Mouse (Mus musculus) ovary, postnatal 14 days (tissue): ENCODE measurements around the gene Mtmr14.

Source experiments
- DNase-seq: peaks from one replicate; pipeline ENCODE4 v3.0.0; 2022; ENCODE audit warnings: low spot score

Mtmr14 gene

DNA sequence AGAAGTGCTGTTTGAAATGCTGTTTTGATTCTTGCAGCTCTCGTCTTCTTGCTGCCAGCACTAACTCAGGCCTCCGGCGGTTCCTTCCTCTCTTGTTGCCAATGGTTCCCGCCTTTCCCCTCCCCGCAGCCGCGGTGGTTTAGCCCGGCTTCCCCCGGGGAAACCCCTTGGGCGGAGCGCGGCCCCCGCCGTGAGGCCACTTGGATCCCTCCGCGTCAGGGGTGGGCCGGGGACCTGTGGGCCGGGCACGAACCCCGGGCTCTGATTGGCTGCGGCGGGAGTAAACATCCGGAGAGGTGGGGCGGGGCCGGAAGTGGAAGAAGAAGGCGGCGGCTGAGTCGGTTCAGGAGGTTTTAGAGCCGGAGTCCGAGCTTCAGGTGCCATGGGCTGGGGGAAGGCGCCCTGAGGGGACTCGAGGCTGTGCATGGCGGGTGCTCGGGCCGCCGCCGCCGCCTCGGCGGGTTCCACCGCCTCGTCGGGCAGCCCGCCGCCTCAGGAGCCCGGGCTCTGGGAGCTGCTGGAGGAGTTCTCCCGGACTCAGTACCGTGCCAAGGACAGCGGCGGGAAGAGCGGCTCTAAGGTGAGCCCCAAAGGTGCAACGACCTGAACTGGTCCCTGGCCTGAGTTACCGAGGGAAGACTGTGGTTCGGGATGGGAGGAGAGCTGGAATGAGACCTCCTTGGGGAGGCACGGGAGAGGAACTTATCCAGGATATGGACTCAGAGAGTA, at the start of gene Mtmr14:
TSS of gene Mtmr14 (plus strand) at position 302 of the 729 bp plus-strand sequence.
- DNase-seq, result peak; percentile 98

DNA sequence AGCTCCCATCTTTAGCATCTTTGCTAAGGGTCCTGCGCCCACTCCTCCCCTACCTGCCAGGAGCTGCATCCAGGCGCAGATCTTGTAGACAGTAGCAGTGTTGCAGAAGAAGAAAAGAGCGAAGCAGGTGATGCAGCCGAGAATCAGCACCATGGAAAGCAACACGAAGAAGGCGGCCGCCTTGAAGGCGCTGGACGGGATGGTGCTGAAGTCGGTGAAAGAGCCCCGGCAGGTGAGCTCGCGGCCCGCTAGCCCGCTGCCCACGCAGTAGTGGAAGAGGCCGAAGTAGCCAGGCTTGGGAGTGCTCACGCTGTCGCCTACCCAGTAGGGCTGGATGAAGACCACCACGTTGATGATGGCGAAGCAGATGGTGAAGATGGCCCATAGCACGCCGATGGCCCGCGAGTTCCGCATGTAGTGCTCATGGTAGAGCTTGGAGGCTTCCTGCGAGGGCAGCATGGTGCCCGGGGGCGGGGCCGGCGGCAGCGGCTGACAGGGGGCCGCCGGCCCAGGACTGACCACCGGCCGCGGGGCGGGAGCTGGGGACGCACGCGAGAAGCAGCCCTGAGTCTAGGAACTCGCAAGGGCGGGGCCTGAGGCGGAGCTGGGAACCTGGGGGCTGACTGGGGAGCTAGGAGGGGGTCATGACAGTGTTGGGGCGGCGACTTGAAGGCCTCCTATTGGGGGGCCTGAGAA, 43.7 kb upstream of the Mtmr14 start:
- DNase-seq, result peak; percentile 46

DNA sequence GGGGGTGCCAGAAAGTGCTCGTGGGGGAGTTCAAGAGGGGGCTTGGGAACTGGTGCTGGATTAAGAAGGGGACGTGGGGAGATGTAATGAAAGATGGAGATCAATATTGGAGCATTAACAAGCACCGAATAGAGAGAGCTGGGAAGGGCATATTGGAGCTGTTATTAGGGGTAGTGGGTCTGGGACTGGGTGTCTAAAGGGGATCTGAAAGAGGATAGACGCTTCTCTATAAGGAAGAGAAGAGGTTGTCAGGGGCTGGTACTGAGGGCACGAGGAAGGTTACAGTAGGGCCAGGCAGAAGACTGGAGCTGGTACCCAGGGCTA, 43.2 kb upstream of the Mtmr14 start:
- no peak for DNase-seq

DNA sequence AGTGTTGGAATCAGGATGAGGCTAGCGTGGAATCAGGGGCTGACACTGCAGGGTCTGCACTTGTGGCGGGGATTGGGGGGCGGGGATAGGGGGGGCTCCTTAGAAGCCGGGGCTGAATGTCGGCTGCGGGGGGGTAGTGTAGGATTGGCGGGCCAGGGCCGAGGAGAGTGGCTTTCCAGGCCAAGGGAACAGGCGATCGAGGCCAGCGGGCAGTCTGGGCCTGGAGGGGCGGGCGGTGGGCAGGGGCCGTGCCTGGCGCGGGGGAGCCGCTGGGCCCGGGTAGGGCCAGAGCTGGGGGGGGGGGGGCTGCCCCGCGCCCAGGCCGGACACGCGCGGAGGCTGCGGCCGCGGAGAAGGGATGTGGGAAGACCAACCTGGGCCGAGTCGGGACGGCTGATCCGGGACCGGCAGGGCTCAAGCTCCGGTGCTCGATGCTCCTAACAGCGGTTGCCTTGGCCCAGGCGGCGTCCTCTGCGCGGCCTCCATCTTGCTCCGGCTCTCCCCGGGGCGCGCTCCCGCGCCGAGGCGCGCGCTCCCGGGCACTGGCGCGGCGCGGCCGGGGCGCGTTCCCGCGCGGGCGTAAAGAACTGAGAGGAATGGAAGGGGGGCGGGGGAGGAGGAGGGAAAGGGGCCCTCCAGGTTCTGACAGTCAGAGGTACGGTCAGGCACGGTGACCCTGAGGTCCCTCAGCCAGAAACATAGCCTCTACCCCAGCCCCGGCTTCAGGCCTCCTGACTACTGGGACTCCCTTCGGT, 42.6 kb upstream of the Mtmr14 start, which contains the start of gene Lhfpl4:
TSS of gene Lhfpl4 (minus strand) at position 544 of the 755 bp plus-strand sequence.
- DNase-seq, result no peak

DNA sequence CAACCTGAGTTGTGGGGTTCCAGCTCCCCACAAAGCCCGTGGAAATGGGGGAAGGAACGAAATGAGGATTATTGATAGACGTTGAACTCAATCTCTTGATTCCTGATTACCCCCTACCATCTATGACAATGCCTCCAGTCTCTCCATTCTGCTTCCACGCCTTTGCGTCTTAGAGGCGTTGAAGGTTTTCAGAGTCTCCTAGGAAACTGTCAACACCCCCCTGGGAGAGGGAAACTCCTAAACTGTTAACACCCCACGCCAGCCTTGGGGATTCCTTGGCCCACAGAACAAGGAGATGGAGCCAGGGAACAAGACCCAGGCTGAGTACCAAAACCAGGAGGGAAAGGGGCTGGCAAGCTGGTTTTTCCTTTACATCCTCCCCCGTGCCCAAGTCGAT, 42.0 kb upstream of the Mtmr14 start:
- no peak for DNase-seq

DNA sequence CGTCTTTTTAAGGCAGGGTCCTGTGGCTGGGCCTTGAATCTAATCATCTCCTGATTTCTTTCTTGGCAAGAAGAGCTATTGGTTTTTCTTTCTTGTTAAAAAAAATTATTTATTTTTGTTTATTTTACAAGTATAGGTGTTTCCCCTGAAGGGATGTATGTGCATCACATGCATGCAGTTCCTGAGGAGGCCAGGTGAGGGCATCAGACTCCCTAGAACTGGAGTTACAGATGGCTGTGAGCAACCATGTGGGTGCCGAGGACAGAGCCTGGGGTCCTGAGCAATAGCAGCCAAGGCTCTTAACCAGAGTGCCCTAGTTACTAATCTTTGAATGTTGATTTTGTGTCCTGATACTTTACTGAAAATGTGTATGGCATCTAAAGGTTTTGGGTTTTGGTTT, 21.4 kb upstream of the Mtmr14 start:
- no peak for DNase-seq

DNA sequence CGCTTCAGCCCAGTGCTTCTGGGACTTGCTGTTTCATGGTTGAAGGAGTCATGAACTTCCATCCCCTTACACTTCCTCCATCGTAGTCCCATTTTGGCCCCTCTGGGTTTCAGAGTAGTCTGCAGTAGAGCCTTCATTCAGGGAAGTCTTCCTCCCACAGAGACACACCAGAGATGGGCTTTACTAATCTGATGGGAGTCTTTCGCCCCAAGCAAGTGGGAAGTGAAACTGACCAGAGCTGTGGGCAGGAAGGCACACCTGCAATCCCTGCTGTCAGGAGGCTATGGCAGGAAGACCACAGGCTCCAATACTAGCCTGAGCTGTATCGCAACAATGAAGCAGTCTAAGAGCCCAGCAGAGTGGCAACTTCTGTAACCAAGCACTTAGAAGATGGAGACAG, 11.8 kb upstream of the Mtmr14 start:
- DNase-seq, result no peak

DNA sequence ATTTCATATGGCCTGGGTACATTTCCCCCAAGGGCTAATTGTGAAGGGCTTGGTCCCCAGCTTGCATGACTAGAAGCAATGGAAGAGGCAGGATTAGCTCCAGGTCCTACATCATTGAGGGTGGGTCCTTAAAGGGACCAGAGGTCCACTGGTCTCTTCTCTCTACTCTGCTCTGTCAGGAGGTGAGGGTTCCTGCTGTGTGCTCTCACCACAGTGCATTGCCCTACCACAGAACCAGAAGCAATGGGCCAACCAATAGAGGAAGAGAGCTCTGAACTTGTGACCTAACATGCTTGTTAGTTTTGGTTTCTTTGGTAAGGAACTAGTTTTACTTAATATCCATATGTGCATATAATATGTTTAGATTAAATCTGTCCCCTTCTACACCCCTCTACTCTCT, 10.9 kb upstream of the Mtmr14 start:
- no peak for DNase-seq

DNA sequence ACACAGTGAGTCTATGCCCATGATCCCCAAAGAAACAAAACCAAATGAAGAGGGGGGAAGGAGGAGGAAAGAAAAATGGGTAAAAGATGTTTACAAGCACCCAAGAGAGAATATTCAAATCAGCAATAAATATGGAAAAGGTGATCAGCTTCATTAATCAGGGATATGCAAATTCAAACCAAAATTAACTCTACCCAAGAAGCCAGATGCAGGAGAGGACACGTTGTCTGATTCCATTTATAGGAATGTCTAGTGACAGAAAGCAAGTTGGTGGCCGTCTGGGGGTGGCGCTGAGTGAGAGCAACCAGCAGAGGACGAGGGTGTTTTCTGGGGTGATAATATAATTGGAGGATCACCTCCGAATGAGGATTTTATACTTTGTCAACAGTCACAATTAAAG, 2.5 kb upstream of the Mtmr14 start:
- DNase-seq, result no peak

DNA sequence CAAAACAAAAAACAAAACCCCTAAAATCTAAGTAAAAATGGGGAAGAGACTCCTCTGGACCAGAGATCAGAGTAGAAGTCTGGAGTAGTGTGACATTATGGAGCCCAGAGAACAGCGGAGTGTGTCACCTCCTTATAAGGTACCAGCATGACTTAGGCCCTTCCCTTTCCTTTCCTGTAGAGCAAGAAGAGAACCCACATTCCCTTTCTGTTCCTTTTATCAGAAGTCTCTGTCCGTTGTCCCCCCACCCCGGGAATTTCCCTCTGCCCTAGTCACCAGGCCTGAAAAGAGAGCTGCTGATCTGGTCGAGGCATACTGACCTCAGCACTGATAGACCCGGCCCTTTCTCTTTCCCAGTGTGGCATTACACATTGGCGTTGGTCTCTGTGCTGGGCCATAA, 799 bp downstream of the Mtmr14 start:
- DNase-seq, result no peak

DNA sequence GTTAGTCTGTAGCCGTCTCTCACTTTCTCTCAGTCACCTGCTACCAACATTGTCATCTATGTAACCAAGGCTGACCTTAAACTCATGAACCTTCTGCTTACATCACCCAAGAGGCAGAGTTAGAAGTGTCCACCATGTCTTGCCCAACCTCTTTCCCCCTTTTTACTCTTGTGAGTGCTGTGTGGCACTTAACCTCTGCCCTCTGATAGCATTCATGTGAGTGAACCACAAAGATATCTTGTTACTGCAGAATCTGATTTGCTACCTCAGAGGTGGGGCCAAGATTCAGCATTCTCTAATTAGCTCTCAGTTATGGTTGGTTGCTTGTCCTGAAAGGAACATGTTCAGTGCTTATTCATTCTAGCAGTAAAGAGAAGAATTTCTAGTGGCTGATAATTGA, 5.1 kb downstream of the Mtmr14 start:
- no peak for DNase-seq

DNA sequence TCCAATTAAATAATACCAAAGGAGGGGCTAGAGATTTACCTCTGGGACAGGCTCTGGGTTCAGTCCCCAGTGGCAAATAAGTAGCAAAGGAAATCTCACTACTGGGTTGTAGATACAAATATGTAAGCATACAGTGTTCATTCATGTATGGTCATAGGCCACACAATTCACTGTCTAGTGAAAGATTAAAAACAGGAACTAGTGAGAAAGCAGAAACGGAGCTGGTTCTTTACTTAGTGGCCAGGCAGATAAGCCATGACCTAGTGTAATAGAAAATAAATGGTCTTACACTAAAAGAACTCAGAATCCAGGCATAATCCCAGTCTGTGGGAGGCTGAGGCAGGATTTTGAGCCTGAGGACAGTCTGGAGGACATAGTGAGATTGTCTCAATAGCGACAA, 7.9 kb downstream of the Mtmr14 start:
- DNase-seq, result no peak

DNA sequence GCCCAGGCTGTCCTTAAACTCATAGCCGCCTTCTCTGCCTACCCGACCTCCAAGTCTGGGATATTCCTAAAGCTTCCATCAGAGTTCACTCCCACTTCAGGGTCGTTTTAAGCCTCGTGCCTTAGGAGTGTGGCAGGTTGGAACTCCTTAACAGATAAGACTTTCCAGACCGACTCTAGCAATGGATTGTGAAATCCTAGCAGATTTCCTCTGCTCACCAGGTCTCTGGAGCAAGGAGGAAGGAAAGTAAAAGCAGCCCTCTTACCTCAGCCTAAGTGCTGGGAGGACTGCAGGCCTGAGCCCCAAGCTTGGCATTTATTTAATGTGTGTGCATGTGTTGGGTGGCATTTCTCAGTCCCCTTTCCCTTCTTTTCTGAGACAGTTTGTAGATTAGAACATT, 13.1 kb downstream of the Mtmr14 start:
- DNase-seq, result no peak

DNA sequence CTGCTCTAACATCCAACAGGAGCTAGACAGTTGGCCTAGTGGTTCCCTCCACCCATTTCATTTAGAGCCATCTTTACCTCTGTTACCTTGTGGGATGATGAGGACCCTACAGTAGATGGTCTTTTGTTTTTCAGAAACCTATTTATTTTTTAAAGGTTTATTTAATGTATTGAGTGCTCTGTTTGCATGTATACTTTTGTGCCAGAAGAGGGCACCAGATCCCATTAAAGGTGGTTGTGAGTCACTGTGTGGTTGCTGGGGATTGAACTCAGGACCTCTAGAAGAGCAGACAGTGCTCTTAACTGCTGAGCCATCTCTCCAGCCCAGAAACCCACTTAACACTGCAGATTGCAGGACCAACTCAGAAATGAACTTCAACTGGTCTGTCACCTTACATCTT, 14.3 kb downstream of the Mtmr14 start:
- DNase-seq, result no peak

DNA sequence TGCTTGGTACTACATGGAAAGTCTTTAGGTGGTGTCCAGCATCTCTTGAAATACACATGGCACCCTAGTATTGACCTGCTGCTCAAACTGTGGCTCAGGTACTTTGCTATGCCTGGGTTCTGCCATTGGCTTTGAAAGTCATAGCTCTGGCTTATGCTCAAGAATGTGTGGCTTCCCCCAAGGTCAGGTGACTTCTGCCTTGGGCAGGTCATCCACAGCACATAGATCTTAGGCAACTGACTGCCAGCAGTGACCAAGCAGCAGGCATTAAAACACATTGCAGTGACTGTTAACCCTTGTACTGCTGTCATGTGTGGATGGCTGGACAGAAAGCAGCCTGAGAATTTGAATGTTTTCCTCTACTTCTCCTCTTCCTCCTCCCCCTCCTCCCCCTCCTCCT, 17.3 kb downstream of the Mtmr14 start:
- DNase-seq, result no peak

DNA sequence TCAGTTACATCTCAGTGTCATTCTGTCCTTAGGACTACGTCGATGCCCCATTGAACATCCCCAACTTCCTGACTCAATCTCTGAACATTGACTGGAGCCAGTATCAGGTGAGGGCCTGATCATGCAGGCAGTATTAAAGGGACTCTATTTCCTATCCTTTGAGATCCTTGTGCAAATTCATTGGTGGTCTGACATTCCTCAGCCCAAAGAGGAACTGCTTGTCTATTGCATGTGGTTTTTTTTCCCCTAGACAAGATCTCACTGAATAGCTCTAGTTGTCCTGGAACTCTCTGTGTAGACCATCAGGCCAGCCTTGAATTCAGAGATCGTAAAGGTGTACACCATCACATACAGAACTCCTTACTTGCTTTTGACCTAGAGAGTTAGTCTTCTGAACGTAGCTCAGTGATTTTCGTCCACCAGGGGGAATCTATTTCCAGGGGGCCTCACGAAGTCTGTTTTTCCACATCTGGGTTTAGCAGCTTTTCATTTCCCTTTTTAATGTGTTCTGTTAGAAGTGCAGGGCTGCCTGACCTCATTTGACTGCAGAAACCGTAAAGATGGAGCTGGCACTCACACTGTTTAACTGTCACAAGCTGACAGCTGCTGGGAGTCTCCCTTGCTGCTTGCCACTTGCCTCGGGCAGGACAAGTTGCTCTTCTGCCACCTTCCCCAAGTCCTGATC, 23.7 kb downstream of the Mtmr14 start:
- no peak for DNase-seq

DNA sequence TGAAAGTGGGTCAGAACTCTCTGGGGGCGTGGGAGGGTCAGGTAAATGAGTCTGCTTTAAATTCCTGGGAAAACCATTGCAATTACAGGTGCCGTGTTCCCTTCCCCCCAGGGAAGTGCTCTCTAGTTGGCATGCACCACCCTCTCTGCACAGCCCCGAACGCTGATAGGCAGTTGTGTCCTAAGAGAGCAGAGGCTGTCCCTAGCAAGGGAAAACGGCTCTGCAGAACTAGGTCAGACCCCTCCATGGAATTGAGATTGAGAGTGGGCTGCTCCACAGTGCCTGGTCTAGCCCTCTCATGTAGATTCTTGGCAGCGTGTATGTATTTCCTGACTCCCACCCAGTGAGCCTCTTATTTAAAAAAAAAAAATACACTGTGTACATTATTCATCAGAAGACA, 25.9 kb downstream of the Mtmr14 start:
- no peak for DNase-seq

DNA sequence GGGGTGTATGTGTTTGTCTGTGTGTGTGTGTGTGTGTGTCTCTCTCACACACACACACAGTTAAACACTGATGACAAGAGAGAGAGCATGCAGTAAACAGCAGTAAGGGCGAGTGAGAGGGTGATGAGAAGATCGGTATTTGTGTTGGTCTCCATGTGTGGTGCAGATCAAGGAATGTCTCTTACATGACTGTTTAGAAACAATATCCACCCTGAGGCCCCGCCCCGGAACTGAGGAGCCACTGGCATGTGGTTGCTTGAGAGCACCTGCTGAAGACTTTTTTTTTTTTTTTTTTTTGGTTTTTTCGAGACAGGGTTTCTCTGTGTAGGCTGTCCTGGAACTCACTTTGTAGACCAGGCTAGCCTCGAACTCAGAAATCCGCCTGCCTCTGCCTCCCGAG, 26.8 kb downstream of the Mtmr14 start:
- no peak for DNase-seq

DNA sequence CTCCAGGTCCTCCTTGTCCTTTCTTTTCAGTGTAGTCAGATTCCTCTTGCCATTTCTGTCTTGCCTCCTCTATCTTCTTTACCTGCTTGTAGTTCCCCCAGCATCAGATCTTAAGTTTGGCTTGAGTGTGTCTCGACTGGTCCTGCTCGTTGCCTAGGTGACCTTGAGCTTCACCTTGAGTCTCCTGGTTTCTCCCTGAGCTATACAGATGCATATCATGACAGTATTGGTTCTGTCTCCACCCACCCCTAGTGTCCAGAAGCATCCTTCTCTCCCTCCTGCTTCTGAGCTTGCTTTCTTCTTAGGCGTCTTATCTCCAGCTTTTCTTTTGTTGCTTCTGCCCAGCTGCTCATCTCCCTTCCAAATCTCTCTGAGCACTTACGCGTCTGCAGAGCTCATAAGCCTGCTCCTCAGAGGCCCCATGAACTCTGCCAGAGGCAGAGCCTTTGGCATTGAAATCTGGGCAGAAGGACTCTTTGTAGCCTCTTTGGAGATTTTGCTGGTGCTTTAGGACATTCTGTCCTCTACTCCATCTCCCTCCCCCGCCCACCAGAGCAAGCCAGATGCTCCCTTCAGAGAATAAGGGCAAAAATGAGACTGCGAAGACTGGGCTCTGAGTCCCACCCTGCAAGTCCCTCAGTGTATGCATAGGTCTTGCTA, 29.5 kb downstream of the Mtmr14 start:
- no peak for DNase-seq

DNA sequence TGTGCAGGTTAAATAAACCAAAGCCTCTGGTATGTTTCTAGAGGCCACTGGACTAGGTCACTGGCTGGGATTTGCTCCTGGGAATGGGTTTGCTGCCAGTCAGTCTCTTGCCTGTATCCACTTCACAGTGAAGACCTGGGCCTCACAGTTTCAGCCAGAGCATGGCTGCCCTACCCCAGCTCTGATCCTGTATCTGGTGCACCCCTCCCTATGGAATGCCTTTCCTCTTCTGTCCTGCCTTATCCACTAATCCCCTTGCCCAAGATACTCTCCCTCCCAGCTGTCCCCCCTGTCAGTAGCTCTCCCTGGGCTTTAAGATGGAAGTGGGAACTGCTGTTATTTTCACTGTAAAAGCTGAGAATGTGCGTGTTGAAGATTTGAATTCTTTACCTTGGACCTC, 30.3 kb downstream of the Mtmr14 start:
- DNase-seq, result no peak

DNA sequence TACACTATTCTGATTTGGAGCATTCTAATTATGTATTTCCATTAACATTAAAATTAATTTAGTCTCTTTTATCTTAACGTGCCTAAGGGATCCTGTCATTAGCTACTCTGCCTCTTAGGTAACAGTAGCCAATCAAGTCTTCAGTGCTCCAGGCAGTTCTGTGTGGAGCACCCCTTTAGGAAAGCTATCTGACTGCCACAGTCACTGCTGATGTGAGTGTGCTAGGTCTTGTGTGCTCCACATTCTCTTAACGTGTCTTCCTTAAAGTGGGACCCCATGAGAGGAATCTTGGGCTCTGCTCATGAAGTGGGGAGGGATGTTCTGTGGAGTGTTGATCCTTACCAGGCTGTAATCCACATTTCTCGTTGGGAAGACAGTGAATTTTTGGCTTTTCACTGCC, 34.7 kb downstream of the Mtmr14 start:
- no peak for DNase-seq

DNA sequence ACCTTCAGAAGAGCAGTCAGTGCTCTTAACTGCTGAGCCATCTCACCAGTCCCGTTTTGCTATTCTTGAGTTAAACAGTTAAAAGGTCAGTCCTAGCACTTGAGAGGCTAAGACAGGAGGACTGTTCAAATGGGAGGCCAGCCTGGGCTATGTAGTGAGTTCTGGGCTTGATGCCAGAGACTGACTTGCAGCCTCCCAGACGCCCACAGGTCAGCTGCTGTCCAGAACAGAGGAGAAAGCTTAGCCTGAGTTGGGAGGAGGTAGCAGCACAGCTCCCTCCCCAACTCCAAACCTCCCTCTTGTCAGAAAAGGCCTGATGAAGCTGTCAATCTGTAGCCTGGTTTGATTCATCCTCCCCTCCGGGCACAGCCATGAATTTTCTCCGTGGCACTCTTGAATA, 39.2 kb downstream of the Mtmr14 start:
- DNase-seq, result no peak
